Mouse (Mus musculus): Measurements from ENCODE around the gene Akap5. TPM values are rescaled to one million over a fixed set of nuclear protein-coding genes. Genes with fewer than 3 reads are reported as not detected.

The Akap5 gene
- polyA plus RNA-seq, 1 experiment from 2014 or later = 8.8 TPM

DNA sequence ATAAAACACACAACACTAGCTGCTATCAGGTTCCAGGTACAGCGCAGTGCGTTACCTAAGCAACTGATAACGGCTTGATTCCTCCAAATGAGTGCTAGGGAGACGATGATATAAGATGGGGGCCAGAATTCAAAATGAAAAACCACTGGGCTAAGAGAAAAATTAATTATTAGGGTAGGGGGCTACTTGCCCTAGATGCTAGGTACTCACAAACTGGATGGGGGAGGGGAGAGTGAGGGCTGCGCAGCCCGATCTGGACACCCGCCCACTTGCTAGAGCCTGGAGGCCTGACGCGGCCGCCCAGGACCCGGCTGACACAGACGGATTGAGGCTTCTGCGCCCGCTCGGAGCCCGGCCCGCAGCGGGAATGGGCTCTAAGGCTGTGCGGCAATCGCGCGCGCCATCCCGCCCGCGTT, 44.1 kb downstream of the Akap5 start:
- DNase-seq (peak; percentile 83), ATAC-seq (ENCODE audit: low FRiP score, low TSS enrichment) (peak; percentile 46)
- under 1% methylated on average over 26 of the region's 26 CpGs for WGBS
- Histone ChIP-seq H3K36me3 (ENCODE audit: control insufficient read depth, insufficient read depth, low read length) (no peaks in the 10 kb centered on the region), H3K27me3 (ENCODE audit: control insufficient read depth, insufficient read depth, low read length) (no peaks in the 10 kb centered on the region), H3K9me3 (ENCODE audit: control insufficient read depth, low read length) (no peaks in the 10 kb centered on the region), H3K4me2 (ENCODE audit: low read length) (peak overlapping the region; percentile 88), H3K4me1 (ENCODE audit: control insufficient read depth, insufficient read depth, low read length) (peaks cover 24% of the 10 kb centered on the region), H3K27ac (replicated peaks; ENCODE audit: low read depth, low read length) (peak overlapping the region; percentile 98), H3K4me3 (replicated peaks; ENCODE audit: low read depth, low read length) (peak overlapping the region; percentile 92), H3K9ac (replicated peaks; ENCODE audit: low read length) (peak overlapping the region; percentile 99)

DNA sequence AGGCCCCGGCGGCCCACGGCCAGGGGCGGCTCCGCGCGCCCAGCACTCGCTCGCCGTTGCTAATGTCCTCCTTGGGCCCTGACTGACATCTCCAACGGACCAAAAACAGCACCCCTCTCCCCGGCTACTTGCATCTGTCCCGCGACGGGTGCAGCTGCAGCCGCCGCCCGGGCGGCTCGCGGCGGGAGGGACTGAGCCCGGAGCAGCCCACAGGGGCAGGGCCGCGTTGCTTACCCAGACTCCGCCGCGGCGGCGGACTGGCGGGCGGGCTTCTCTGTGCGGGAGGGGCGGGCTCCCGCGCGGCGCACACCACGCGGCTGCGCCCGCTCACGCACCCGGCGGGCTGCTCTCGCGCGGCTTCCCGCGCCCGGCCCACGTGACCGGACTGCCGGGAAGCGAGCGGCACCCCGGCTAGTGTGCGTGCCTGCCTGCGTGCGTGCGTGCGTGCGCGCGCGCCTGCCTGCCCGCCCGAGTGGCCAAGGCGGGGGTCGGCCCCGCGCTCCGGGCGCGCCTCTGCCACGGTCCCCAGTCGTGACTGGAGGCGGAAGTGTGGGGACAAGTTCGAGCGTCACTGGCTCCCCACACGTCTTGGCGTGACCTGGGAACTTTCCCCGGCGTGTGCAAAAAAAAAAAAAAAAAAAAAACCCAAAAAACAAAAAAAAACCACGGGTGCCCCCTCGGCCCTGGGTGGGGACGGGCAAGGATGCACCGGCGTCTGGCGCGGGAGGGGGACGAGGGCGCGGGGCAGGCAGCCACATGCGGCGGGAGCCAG, 44.7 kb downstream of the Akap5 start, which contains the start of gene Zbtb25:
Gene Zbtb25 (minus strand): TSS at position 397 of the 772 bp plus-strand sequence.
- Histone ChIP-seq H3K27ac (replicated peaks; ENCODE audit: low read depth, low read length) (peak within 1 kb of the TSS; percentile 98), H3K4me3 (replicated peaks; ENCODE audit: low read depth, low read length) (peak within 1 kb of the TSS; percentile 92), H3K4me1 (ENCODE audit: control insufficient read depth, insufficient read depth, low read length) (peaks cover 24% of the 10 kb centered on the region), H3K27me3 (ENCODE audit: control insufficient read depth, insufficient read depth, low read length) (no peaks in the 10 kb centered on the region), H3K9me3 (ENCODE audit: control insufficient read depth, low read length) (no peaks in the 10 kb centered on the region), H3K9ac (replicated peaks; ENCODE audit: low read length) (peak within 1 kb of the TSS; percentile 99), H3K4me2 (ENCODE audit: low read length) (peak within 1 kb of the TSS; percentile 88), H3K36me3 (ENCODE audit: control insufficient read depth, insufficient read depth, low read length) (no peaks in the 10 kb centered on the region)
- WGBS = under 1% methylated on average over 91 of the region's 96 CpGs
- DNase-seq (peak; percentile 98), ATAC-seq (ENCODE audit: low FRiP score, low TSS enrichment) (peak; percentile 88)

DNA sequence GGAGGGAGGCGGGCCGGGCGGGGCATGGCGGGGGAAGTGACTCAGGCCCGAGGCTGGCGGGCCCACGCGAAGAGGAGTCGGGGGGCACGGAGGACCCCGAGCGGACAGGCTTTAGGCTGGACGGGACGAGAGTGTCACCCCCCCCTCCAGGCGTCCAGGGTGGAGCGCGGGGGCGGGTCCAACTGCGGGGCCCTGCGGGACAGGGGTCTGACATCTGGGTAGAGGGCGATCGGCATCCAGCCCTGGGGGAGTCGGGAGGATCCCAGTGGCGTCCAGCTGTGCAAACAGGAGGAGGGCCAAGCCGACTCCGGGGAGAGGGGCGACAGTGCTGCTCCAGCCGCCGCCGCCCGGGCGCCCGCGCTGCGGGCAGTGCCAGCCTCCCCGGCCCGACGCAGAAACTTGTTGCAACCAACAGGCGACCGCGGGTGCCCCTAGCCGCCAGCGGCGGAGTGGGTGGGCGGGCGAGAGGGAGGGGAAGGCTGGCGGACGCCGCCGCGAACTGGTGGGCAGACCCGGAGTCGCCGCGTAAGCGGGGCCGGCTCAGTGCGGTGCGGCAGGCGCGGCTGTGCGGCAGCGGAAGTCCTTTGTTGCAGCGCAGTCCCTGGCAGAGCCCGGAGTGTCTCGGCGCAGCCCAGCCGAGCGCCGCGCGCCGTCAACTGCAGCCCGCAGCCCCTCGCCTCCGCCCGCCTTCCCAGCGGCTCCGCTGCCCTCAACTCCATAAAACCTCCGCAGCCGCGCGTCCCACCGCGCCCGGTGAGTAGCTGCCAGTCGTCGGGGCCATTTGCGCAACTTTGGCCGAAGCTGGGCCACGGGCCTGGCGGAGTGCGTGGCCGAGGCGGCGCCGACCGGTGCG, 45.5 kb downstream of the Akap5 start, which contains the start of gene Zbtb1:
Gene Zbtb1 (plus strand): TSS at position 289 of the 853 bp plus-strand sequence.
- peak; percentile 85 for DNase-seq
- Histone ChIP-seq H3K4me3 (replicated peaks; ENCODE audit: low read depth, low read length) (peak within 1 kb of the TSS; percentile 92), H3K27ac (replicated peaks; ENCODE audit: low read depth, low read length) (peak within 1 kb of the TSS; percentile 98), H3K27me3 (ENCODE audit: control insufficient read depth, insufficient read depth, low read length) (no peaks in the 10 kb centered on the region), H3K4me2 (ENCODE audit: low read length) (peak within 1 kb of the TSS; percentile 88), H3K36me3 (ENCODE audit: control insufficient read depth, insufficient read depth, low read length) (no peaks in the 10 kb centered on the region), H3K9ac (replicated peaks; ENCODE audit: low read length) (peak within 1 kb of the TSS; percentile 99), H3K9me3 (ENCODE audit: control insufficient read depth, low read length) (no peaks in the 10 kb centered on the region), H3K4me1 (ENCODE audit: control insufficient read depth, insufficient read depth, low read length) (peaks cover 24% of the 10 kb centered on the region)
- WGBS = under 1% methylated on average over 95 of the region's 99 CpGs
- ATAC-seq (ENCODE audit: low FRiP score, low TSS enrichment) = peak; percentile 57

GRCm38 (mm10) chr12:76370831-76371571, 46.3 kb downstream of the Akap5 start:
- ATAC-seq (ENCODE audit: low FRiP score, low TSS enrichment) = peak; percentile 14; the same call in 1 of the 2 replicates
- Histone ChIP-seq H3K4me2 (ENCODE audit: low read length) (peak overlapping the region; percentile 88), H3K27ac (replicated peaks; ENCODE audit: low read depth, low read length) (peak overlapping the region; percentile 98), H3K4me1 (ENCODE audit: control insufficient read depth, insufficient read depth, low read length) (peaks cover 24% of the 10 kb centered on the region), H3K4me3 (replicated peaks; ENCODE audit: low read depth, low read length) (peak overlapping the region; percentile 92), H3K9me3 (ENCODE audit: control insufficient read depth, low read length) (no peaks in the 10 kb centered on the region), H3K36me3 (ENCODE audit: control insufficient read depth, insufficient read depth, low read length) (no peaks in the 10 kb centered on the region), H3K27me3 (ENCODE audit: control insufficient read depth, insufficient read depth, low read length) (no peaks in the 10 kb centered on the region), H3K9ac (replicated peaks; ENCODE audit: low read length) (peak overlapping the region; percentile 99)
- WGBS = under 1% methylated on average over 60 of the region's 63 CpGs
- peak; percentile 79 for DNase-seq

DNA sequence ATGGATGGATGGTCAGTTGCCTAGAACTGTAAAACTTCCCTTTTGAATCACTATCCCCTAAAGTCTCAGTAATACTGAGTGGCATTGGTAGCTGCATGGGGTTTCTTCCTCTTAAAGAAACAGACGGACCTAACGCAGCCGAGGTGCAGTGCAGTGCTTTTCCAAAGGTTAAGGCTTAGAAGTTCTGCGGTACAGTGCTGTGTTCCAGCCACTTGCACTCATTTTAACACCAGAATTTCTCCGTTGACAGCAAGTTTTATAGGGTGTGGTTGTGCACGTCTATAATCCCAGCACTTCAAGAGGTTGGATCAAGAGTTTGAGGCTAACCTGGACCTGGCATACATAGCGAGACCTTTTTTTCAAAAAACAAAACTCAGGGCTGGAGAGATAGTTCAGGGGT, 47.4 kb downstream of the Akap5 start:
- Histone ChIP-seq H3K27ac (replicated peaks; ENCODE audit: low read depth, low read length) (no peak overlapping the region), H3K4me2 (ENCODE audit: low read length) (peak overlapping the region; percentile 88), H3K4me1 (ENCODE audit: control insufficient read depth, insufficient read depth, low read length) (peaks cover 24% of the 10 kb centered on the region), H3K4me3 (replicated peaks; ENCODE audit: low read depth, low read length) (peak overlapping the region; percentile 10; the same call in 1 of the 2 replicates), H3K9me3 (ENCODE audit: control insufficient read depth, low read length) (no peaks in the 10 kb centered on the region), H3K36me3 (ENCODE audit: control insufficient read depth, insufficient read depth, low read length) (no peaks in the 10 kb centered on the region), H3K9ac (replicated peaks; ENCODE audit: low read length) (peak overlapping the region; percentile 99; the same call in 1 of the 2 replicates), H3K27me3 (ENCODE audit: control insufficient read depth, insufficient read depth, low read length) (no peaks in the 10 kb centered on the region)
- ATAC-seq (ENCODE audit: low FRiP score, low TSS enrichment) (no peak), DNase-seq (no peak)
- 50% methylated on average over 7 of the region's 7 CpGs for WGBS

GRCm38 (mm10) chr12:76372881-76373818, 48.5 kb downstream of the Akap5 start:
- ATAC-seq (ENCODE audit: low FRiP score, low TSS enrichment) (no peak), DNase-seq (no peak)
- Histone ChIP-seq H3K36me3 (ENCODE audit: control insufficient read depth, insufficient read depth, low read length) (no peaks in the 10 kb centered on the region), H3K9ac (replicated peaks; ENCODE audit: low read length) (no peak overlapping the region), H3K4me1 (ENCODE audit: control insufficient read depth, insufficient read depth, low read length) (peaks cover 12% of the 10 kb centered on the region), H3K4me2 (ENCODE audit: low read length) (no peak overlapping the region), H3K27me3 (ENCODE audit: control insufficient read depth, insufficient read depth, low read length) (no peaks in the 10 kb centered on the region), H3K27ac (replicated peaks; ENCODE audit: low read depth, low read length) (no peak overlapping the region), H3K4me3 (replicated peaks; ENCODE audit: low read depth, low read length) (no peak overlapping the region), H3K9me3 (ENCODE audit: control insufficient read depth, low read length) (no peaks in the 10 kb centered on the region)
- WGBS = 76% methylated on average over 5 of the region's 7 CpGs

DNA sequence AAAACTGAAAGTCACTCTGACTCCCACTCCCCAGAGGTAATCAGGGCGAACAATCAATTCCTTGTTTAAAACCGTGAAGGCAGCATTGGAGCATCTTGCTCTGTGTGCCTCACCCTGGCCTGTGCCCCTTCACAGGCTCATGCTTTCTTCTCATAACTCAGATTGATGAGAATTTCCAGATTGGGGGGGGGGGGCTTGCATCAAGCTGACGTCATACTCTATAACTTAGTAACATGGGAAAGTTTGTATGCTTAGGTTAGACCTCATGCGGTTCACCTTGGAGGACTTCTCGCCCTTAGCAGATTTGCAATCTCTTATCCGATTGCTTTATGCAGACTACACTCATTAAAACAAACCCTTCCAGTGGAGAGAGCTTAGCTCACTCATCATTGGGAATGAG, 49.3 kb downstream of the Akap5 start:
- Histone ChIP-seq H3K9ac (replicated peaks; ENCODE audit: low read length) (no peak overlapping the region), H3K4me1 (ENCODE audit: control insufficient read depth, insufficient read depth, low read length) (peaks cover 9% of the 10 kb centered on the region), H3K9me3 (ENCODE audit: control insufficient read depth, low read length) (no peaks in the 10 kb centered on the region), H3K4me2 (ENCODE audit: low read length) (no peak overlapping the region), H3K27ac (replicated peaks; ENCODE audit: low read depth, low read length) (no peak overlapping the region), H3K27me3 (ENCODE audit: control insufficient read depth, insufficient read depth, low read length) (no peaks in the 10 kb centered on the region), H3K36me3 (ENCODE audit: control insufficient read depth, insufficient read depth, low read length) (no peaks in the 10 kb centered on the region), H3K4me3 (replicated peaks; ENCODE audit: low read depth, low read length) (no peak overlapping the region)
- DNase-seq (no peak), ATAC-seq (ENCODE audit: low FRiP score, low TSS enrichment) (no peak)
- WGBS = 71% methylated on average over 6 of the region's 6 CpGs

All from midbrain, embryonic 14.5 days (tissue).